In genomic region chr1:193265734-193266133, GRCm38 (mm10) we compare ENCODE assay signal across 25 mouse cellular contexts.
"Had no signal": no experiment of that assay in that cellular context is flagged by ENCODE, and none has a peak within 500 bp of the region (broad histone marks: within the 10 kb centered on the region; RNA-seq: fewer than 3 reads in every experiment).

No protein-coding gene starts in this region.

- H3K4me3 ChIP-seq: embryonic facial prominence, embryonic 10.5 days; embryonic facial prominence, embryonic 12.5 days; embryonic facial prominence, embryonic 13.5 days; embryonic facial prominence, embryonic 15.5 days; erythroblast, embryonic 14.5 days; forebrain, embryonic 10.5 days; forebrain, embryonic 12.5 days; forebrain, embryonic 13.5 days; forebrain, embryonic 15.5 days; gastrocnemius, adult 2 months; heart, adult 2 months; heart, embryonic 10.5 days had no signal

- H3K27ac ChIP-seq: embryonic facial prominence, embryonic 10.5 days; embryonic facial prominence, embryonic 12.5 days; embryonic facial prominence, embryonic 13.5 days; embryonic facial prominence, embryonic 15.5 days; forebrain, embryonic 10.5 days; forebrain, embryonic 12.5 days; forebrain, embryonic 13.5 days; forebrain, embryonic 15.5 days; gastrocnemius, adult 2 months; heart, adult 2 months; heart, embryonic 10.5 days had no signal

- H3K9ac ChIP-seq: embryonic facial prominence, embryonic 12.5 days; embryonic facial prominence, embryonic 13.5 days; embryonic facial prominence, embryonic 15.5 days; forebrain, embryonic 12.5 days; forebrain, embryonic 13.5 days; forebrain, embryonic 15.5 days; forebrain, postnatal 0 days had no signal

- H3K36me3 ChIP-seq: embryonic facial prominence, embryonic 10.5 days; embryonic facial prominence, embryonic 12.5 days; embryonic facial prominence, embryonic 13.5 days; embryonic facial prominence, embryonic 15.5 days; forebrain, embryonic 10.5 days; forebrain, embryonic 12.5 days; forebrain, embryonic 15.5 days; heart, embryonic 10.5 days had no signal

- H3K4me1 ChIP-seq: forebrain, embryonic 10.5 days; forebrain, embryonic 12.5 days; forebrain, embryonic 13.5 days; forebrain, embryonic 15.5 days had no signal

- H3K9me3 ChIP-seq: embryonic facial prominence, embryonic 10.5 days; embryonic facial prominence, embryonic 12.5 days; embryonic facial prominence, embryonic 13.5 days; embryonic facial prominence, embryonic 15.5 days; forebrain, embryonic 10.5 days; forebrain, embryonic 12.5 days; forebrain, embryonic 13.5 days; forebrain, embryonic 15.5 days; heart, embryonic 10.5 days had no signal

- DNase-seq: cerebellum, adult 9-11 months; cerebellum, postnatal 10 days; cerebellum, postnatal 14 days; cerebellum, postnatal 25 days; cerebellum, postnatal 36 days; embryo, embryonic 11 days; forebrain, postnatal 0 days; gastrocnemius, adult 2 months; gastrocnemius, postnatal 10 days; gastrocnemius, postnatal 14 days; gastrocnemius, postnatal 25 days; gastrocnemius, postnatal 36 days; heart, adult 11 months; heart, adult 18-20 months; heart, adult 2 months had no signal
